ENCODE assay signal across 16 mouse cellular contexts in the genomic region with DNA sequence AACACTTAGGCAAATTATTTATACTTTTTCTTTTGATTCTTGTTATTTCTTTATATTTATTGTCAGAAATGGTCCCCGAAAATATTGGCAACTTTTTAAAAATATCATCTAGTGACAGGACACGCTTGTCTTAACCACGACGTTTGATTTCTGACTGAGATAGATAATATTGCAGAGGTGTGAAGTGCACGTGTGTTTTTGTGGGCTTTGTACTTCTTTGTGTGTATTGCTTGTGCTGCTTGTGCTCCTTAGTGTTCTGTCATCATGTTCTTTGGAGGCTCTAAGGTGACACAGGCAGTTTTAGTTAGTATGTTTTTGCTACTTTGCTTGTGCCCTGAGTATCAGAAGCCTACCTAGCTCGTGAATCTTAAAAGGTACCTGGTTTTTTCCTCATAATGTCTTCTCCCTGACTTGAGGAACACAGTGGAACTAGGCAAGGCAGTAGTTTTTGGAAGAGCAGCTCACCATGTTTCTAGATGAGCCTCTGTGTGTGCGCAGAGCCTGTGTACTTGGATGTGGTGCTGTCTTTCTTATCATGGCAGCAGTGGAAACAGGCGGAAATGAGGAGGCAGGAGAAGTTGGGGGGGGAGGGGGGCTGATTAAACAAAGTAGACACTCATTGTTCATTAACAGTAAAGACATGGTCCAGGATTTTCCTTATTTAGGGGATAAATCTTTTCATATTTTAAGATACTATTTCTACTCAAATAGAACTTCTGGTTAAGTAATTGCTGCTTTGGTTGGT.
"Had no signal": no experiment of that assay in that cellular context is flagged by ENCODE, and none has a peak within 500 bp of the region (broad histone marks: within the 10 kb centered on the region; RNA-seq: fewer than 3 reads in every experiment).

No protein-coding gene starts in this region.

- ATAC-seq: midbrain, embryonic 15.5 days had no signal

- H3K27ac ChIP-seq: limb, embryonic 10.5 days; limb, embryonic 13.5 days; liver, embryonic 15.5 days; macrophage; midbrain, embryonic 12.5 days; midbrain, embryonic 15.5 days; neural tube, embryonic 13.5 days had no signal

- H3K4me1 ChIP-seq: limb, embryonic 10.5 days; limb, embryonic 13.5 days; midbrain, embryonic 12.5 days; midbrain, embryonic 15.5 days; neural tube, embryonic 13.5 days had no signal

- DNase-seq: kidney, adult 18-20 months; kidney, adult 9 months; kidney, postnatal 14 days; kidney, postnatal 4 days; lung, adult 2 months; lung, postnatal 14 days; thymus, adult 18-20 months; thymus, postnatal 36 days had no signal

- H3K4me2 ChIP-seq: limb, embryonic 13.5 days; liver, embryonic 15.5 days; midbrain, embryonic 12.5 days; midbrain, embryonic 15.5 days; neural tube, embryonic 13.5 days had no signal

- H3K4me3 ChIP-seq: limb, embryonic 10.5 days; limb, embryonic 13.5 days; liver, embryonic 15.5 days; midbrain, embryonic 12.5 days; midbrain, embryonic 15.5 days; myocyte; neural tube, embryonic 13.5 days had no signal

- H3K9ac ChIP-seq: limb, embryonic 13.5 days; liver, embryonic 15.5 days; midbrain, embryonic 12.5 days; midbrain, embryonic 15.5 days; neural tube, embryonic 13.5 days had no signal

- H3K27me3 ChIP-seq: limb, embryonic 13.5 days; liver, embryonic 15.5 days; midbrain, embryonic 12.5 days; midbrain, embryonic 15.5 days; neural tube, embryonic 13.5 days had no signal

- H3K9me3 ChIP-seq: limb, embryonic 10.5 days; limb, embryonic 13.5 days; liver, embryonic 15.5 days; midbrain, embryonic 12.5 days; midbrain, embryonic 15.5 days; neural tube, embryonic 13.5 days had no signal
